Mouse (Mus musculus) cerebellum, postnatal 14 days (tissue): Measurements from ENCODE around the gene Zdhhc9.

Source experiments
- DNase-seq, 2 experiments: peaks; one replicate each; pipeline ENCODE4 v3.0.0; 2021; ENCODE audit warnings: mixed read lengths in 2 of 2

The Zdhhc9 gene

DNA sequence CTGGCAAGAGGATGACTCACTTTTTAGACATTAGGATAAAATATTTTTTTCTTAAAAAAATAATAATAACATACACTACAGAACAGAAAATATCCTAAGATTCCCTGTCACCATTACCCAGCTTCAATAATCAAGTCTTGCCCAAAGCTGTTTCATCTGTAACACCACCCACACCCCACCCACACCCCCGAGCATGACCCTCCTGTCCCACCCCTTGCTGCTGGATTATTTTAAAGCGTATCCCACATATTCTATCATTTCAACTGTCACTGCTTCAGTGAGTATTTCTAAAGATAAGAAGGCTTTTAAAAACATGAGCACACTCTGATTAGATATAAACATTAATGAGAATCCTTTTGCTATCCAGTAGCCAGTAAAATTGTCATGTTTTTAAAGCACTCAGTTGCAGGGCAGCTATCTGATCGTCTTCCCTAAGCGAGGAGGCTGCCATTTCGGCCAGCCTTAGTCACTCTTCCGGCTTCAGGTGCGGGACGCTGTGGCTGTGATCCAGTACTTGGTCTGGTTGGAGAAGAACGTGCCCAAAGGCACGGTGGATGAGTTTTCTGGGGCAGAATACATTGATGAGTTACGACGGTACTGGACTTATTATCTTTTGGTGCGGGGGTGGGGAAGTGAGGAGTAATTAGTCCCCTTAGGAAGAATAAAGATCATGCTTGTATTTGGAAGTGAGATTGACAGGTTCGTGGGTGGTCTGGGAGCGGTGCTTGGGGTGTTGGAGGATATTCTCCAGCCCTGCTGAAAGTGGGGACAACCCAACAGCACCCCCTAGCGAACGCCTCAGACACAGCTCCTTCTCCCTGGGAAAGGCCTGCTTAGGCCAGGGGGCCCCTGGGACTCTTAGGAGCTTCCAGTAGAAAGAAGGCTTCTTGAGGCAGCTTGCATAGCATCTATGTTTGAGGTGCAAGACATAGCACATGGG is 84.3 kb downstream of the Zdhhc9 start:
- DNase-seq = peak; percentile 82 to 87
